Mouse (Mus musculus): ENCODE measurements at regions not wholly inside any gene's neighbourhood (a gene's known extent, or its start where the extent isn't known, plus 50 kb on each side); places are given as distances from the start of the nearest gene placed in this dataset.

- TF ChIP-seq POLR2A (IDR thresholded peaks at IDR 0.05; ENCODE audit: low read depth, low read length) = no peak
- no peak for TF ChIP-seq CTCF (conservative IDR thresholded peaks at IDR 0.05; ENCODE audit: insufficient read depth, insufficient read length, low read depth, low read length)
These were observed 194.0 kb downstream of the Fzd1 start for GRCm38 (mm10) chr5:4563862-4564261.

Measured in kidney, adult 2 months (tissue).